Mouse (Mus musculus) embryo, embryonic 9.5 days (tissue): Measurements from ENCODE around the gene Syt16.

ENCODE experiments used
- DNase-seq: peaks from one replicate; pipeline ENCODE4 v3.0.0-alpha.2; 2017; ENCODE audit errors: extremely low spot score

Syt16 gene

GRCm38 (mm10) chr12:73997297-73998127 is at the start of gene Syt16:
Gene Syt16, plus strand, starts transcription at chr12:73997661.
- DNase-seq: peak; percentile 19

GRCm38 (mm10) chr12:73948415-73948814 is 49.0 kb upstream of the Syt16 start:
- DNase-seq: no peak

GRCm38 (mm10) chr12:73949318-73950058 is 48.0 kb upstream of the Syt16 start:
- DNase-seq: peak; percentile 59

GRCm38 (mm10) chr12:73952879-73953278 is 44.6 kb upstream of the Syt16 start:
- peak; percentile 45 for DNase-seq

- peak; percentile 24 for DNase-seq
Measured at GRCm38 (mm10) chr12:73953420-73954186, 43.9 kb upstream of the Syt16 start.

GRCm38 (mm10) chr12:73954785-73955184 is 42.7 kb upstream of the Syt16 start:
- DNase-seq: no peak

GRCm38 (mm10) chr12:73957676-73958075 is 39.8 kb upstream of the Syt16 start:
- DNase-seq: no peak

- no peak for DNase-seq
Measured at GRCm38 (mm10) chr12:73958830-73959229, 38.6 kb upstream of the Syt16 start.

GRCm38 (mm10) chr12:73964291-73965281 is 32.9 kb upstream of the Syt16 start, which contains the start of gene Snapc1:
Gene Snapc1, plus strand, starts transcription at chr12:73964481.
- DNase-seq: peak; percentile 97

GRCm38 (mm10) chr12:73969142-73969541 is 28.3 kb upstream of the Syt16 start:
- DNase-seq: no peak

- no peak for DNase-seq
Measured at GRCm38 (mm10) chr12:73974584-73974983, 22.9 kb upstream of the Syt16 start.

GRCm38 (mm10) chr12:73978144-73978543 is 19.3 kb upstream of the Syt16 start:
- DNase-seq: no peak

- no peak for DNase-seq
Measured at GRCm38 (mm10) chr12:73979667-73980066, 17.8 kb upstream of the Syt16 start.

GRCm38 (mm10) chr12:73982533-73982932 is 14.9 kb upstream of the Syt16 start:
- DNase-seq: no peak

- no peak for DNase-seq
Measured at GRCm38 (mm10) chr12:73986299-73986698, 11.2 kb upstream of the Syt16 start.

GRCm38 (mm10) chr12:73988393-73989008 is 9.0 kb upstream of the Syt16 start:
- DNase-seq: no peak

- peak; percentile 20 for DNase-seq
Measured at GRCm38 (mm10) chr12:73989594-73989993, 7.9 kb upstream of the Syt16 start.

GRCm38 (mm10) chr12:73996906-73997296 is 560 bp upstream of the Syt16 start:
- no peak for DNase-seq

GRCm38 (mm10) chr12:73998128-73998456 is 631 bp downstream of the Syt16 start:
- peak; percentile 29 for DNase-seq

GRCm38 (mm10) chr12:74002449-74002848 is 5.0 kb downstream of the Syt16 start:
- no peak for DNase-seq
